Mouse (Mus musculus): ENCODE data around the gene Ptp4a2.

The Ptp4a2 gene

GRCm38 (mm10) chr4:129797985-129798384, 13.0 kb upstream of the Ptp4a2 start:
- DNase-seq (ENCODE audit: low read depth): no peak

DNA sequence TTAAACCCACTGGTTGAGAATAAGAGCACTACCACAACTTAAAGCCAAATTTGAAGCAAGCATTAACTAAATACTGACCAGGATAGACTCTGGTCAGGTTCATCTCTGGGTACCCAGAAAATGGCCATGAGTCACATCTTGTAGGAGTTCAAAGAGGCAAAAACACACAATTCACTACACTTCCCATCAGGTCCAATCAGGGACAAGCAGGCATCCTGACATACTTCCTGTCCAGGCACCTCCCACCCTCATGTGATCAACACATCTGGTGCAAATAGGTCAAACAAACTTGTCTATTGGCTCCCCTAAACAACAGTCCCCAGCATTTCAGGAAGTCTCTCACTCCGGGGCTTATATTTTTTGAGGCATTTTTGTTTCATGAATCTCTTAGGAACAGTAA, 7.7 kb upstream of the Ptp4a2 start:
- no peak for DNase-seq (ENCODE audit: low read depth)

GRCm38 (mm10) chr4:129805059-129805458, 6.0 kb upstream of the Ptp4a2 start:
- no peak for DNase-seq (ENCODE audit: low read depth)

GRCm38 (mm10) chr4:129811605-129812468, 818 bp downstream of the Ptp4a2 start:
- no peak for DNase-seq (ENCODE audit: low read depth)

DNA sequence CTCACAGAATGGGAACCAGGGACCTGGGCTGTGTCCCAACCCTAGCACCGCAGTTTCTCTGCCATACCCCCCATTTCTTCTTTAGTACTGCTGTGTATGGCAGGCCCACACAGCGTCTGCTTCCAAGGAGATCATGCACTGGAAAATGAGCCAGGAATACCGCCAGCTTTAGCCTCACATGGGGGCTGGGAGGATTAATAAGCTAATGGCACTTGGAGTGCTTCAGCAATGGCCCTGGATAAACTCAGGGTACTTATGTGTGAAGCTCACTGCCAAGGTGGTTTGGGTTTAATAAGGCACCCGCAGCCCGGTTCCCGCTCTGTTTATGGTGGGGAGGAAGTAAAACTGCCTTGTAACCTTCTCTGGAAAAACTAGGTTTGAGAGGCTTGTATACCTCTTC, 6.6 kb downstream of the Ptp4a2 start:
- DNase-seq (ENCODE audit: low read depth): no peak

- DNase-seq (ENCODE audit: low read depth): peak; percentile 83
Measured at GRCm38 (mm10) chr4:129818506-129819195, 7.6 kb downstream of the Ptp4a2 start.

GRCm38 (mm10) chr4:129819712-129820336, 8.8 kb downstream of the Ptp4a2 start:
- DNase-seq (ENCODE audit: low read depth): peak; percentile 98

GRCm38 (mm10) chr4:129820417-129821086, 9.5 kb downstream of the Ptp4a2 start:
- DNase-seq (ENCODE audit: low read depth): peak; percentile 89

DNA sequence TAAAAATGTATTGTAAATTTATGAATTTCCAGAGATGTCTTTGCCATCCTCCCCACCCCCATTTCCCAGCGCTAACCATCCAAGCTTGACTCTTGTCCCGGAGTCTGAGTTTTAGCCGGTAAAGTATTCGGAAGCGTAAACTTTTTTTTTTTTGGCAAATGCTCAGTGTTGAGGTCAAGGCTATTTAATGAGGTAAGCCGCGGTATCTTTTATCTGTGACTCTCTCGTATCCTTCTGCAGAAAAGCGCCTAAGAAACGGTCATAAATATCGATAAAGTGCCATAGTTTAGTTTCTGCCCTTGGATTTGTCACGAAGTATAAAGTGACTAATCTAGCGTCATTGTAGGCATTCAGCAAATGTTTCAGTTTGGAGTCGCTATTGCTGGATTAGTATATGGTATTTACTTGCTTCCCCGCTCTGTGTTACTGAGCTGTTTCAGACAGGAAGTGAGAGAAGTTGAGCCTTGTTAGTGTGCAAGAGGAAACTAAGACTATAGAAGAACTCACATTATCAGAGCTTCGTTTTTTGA, 10.1 kb downstream of the Ptp4a2 start:
- DNase-seq (ENCODE audit: low read depth): peak; percentile 55

- no peak for DNase-seq (ENCODE audit: low read depth)
Measured at GRCm38 (mm10) chr4:129822324-129822723, 11.3 kb downstream of the Ptp4a2 start.

GRCm38 (mm10) chr4:129823216-129823810, 12.3 kb downstream of the Ptp4a2 start:
- DNase-seq (ENCODE audit: low read depth): peak; percentile 69

- DNase-seq (ENCODE audit: low read depth): no peak
Measured at GRCm38 (mm10) chr4:129827611-129828010, 16.6 kb downstream of the Ptp4a2 start.

DNA sequence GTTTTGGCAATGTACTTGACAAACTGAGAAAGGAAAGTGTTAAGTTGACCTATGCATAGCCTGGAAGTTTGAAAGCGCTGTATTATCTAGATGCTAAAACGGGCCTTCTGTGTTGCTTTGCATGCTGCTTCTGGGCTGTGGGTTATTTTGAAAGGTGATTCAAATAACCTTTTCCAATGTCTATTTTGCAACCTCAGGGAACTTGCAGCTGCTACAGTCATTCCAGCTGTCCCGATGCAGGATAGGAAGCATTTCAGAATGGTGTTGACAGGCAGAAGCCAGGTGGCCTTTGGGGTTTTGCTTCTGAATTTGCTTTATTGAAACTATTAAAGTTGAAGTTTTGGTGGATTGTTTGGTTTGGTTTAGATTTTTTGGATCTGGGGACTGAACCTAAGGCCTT, 17.1 kb downstream of the Ptp4a2 start:
- DNase-seq (ENCODE audit: low read depth): no peak

GRCm38 (mm10) chr4:129829799-129830198, 18.8 kb downstream of the Ptp4a2 start:
- DNase-seq (ENCODE audit: low read depth): no peak

DNA sequence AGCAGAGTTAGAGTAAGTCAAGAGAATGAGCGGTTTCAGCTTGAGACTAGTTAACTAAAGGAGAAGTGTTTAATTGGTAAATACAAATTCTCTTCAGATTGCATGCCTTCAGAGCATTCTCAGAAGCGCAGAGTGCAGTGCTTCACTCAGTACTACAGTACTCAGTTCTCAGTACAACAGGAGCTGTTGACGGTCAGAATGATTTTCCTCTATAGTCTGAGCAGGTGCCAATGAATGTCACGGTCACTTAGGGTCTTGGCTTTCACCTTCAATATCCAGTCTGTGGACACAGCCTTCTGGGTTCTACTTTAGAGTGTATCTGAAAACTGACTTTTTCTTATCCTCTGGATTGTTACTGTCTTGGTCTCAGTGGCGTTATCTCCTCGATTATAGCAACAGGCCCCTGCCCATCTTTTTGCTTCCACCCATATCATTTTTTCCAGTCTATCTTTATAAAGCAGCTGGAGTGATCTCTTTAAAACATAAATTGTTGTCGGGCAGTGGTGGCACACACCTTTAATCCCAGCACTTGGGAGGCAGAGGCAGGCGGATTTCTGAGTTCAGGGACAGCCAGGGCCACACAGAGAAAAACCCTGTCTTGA, 19.4 kb downstream of the Ptp4a2 start:
- no peak for DNase-seq (ENCODE audit: low read depth)

GRCm38 (mm10) chr4:129834581-129834980, 23.6 kb downstream of the Ptp4a2 start:
- DNase-seq (ENCODE audit: low read depth): no peak

DNA sequence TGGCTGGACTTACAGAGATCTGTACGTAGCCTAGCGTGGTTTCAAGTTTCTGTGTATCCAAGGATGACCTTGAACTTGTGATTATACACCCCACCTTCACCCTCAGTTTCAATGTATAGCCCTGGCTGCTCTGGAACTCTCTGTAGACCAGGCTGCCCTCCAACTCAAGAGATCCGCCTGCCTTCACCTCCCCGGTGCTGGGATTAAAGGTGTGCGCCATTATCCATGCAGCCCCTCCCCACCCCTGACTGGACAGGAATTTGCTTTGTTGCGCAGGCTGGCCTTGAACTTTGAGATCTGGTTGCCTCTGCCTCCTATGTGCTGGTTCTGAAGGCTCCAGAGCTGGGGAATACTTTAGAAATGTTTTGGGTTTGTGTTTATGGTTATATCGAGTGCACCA, 24.3 kb downstream of the Ptp4a2 start:
- no peak for DNase-seq (ENCODE audit: low read depth)

- DNase-seq (ENCODE audit: low read depth): no peak
Measured at GRCm38 (mm10) chr4:129839866-129840555, 29.0 kb downstream of the Ptp4a2 start.

DNA sequence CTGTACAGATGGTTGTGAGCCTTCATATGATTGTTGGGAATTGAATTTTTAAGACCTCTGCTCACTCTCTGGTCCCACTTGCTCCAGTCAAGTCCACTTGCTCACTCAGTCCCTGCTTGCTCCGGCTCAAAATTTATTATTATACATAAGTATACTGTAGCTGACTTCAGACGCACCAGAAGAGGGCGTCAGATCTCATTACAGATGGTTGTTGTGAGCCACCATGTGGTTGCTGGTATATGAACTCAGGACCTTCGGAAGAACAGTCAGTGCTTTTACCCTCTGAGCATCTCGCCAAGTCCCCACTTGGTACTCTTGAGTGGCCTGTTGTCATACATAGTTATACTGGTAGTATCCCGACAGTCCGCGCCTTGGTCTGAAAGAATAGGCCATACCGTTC, 35.8 kb downstream of the Ptp4a2 start:
- peak; percentile 25 for DNase-seq (ENCODE audit: low read depth)

GRCm38 (mm10) chr4:129850491-129850890, 39.5 kb downstream of the Ptp4a2 start:
- peak; percentile 45 for DNase-seq (ENCODE audit: low read depth)

DNA sequence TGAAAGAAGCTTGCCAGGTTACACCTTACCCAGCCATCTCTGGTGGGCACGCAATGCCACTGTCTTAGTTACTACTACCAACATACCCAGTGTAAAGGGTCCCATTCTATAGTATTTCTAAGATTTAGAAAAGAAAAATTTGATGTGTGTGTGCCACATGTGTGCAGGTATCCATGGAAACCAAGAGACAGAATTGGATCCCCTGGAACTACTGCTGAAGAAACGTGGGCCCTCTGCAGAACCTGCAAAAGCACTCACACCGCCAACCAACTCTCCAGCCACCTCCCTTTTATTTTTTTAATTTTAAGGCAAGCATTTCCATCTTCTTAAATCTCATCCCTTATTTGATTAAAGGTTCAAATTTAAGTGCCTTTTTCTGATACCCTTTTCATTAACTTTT, 40.8 kb downstream of the Ptp4a2 start:
- no peak for DNase-seq (ENCODE audit: low read depth)

Measured in NIH3T3 (cell line).